Mouse (Mus musculus) heart, embryonic 14.5 days (tissue): ENCODE measurements around the gene Ifit1bl1. TPM values are rescaled to one million over a fixed set of nuclear protein-coding genes. Genes with fewer than 3 reads are reported as not detected.
"Not testable (repeated sequence)": the region's sequence is repeated elsewhere in the genome, so short reads cannot be mapped to it uniquely, and the experiment has no call there.

ENCODE experiments used
- ATAC-seq: fragments of 200-750 bp; cut with Nextera tagmentation; 2 replicates; pipeline ENCODE4 v1.8.0; 2017; ENCODE audit warnings: low read depth, moderate TSS enrichment; ENCODE audit not compliant: insufficient number of reproducible peaks, insufficient read depth, low FRiP score
- H3K27ac ChIP-seq, 2 experiments: fragments of 200-500 bp in 1 of 2; fragments of 300-500 bp in 1 of 2; sonication (generic) in 1 of 2; replicated peaks in 1 of 2; 2 replicates each; pipeline ENCODE4 v1.5.1; 2012 to 2014; ENCODE audit warnings: low read depth in 2 of 2, low read length in 2 of 2, control low read depth in 1 of 2, mild to moderate bottlenecking in 1 of 2, mixed read lengths in 1 of 2; ENCODE audit not compliant: control insufficient read depth in 1 of 2, insufficient read depth in 1 of 2
- H3K27me3 ChIP-seq: fragments of 300-500 bp; sonication (generic); 2 replicates; pipeline ENCODE4 v1.6.1; 2014; ENCODE audit warnings: mild to moderate bottlenecking, low read length, control low read depth; ENCODE audit not compliant: control insufficient read depth, insufficient read depth
- H3K36me3 ChIP-seq: fragments of 300-500 bp; sonication (generic); 2 replicates; pipeline ENCODE4 v1.6.1; 2014; ENCODE audit warnings: mild to moderate bottlenecking, control low read depth, low read length, mixed read lengths; ENCODE audit not compliant: control insufficient read depth, insufficient read depth
- H3K4me1 ChIP-seq, 2 experiments: fragments of 200-500 bp in 1 of 2; fragments of 300-500 bp in 1 of 2; sonication (generic) in 1 of 2; 2 replicates each; pipeline ENCODE4 v1.6.1; 2012 to 2014; ENCODE audit warnings: low read length in 2 of 2, control low read depth in 1 of 2, mixed read lengths in 1 of 2; ENCODE audit not compliant: control insufficient read depth in 2 of 2, insufficient read depth in 2 of 2
- H3K4me2 ChIP-seq: fragments of 300-500 bp; sonication (generic); 2 replicates; pipeline ENCODE4 v1.6.1; 2014; ENCODE audit warnings: mild to moderate bottlenecking, low read length
- H3K4me3 ChIP-seq, 2 experiments: fragments of 200-500 bp in 1 of 2; fragments of 300-500 bp in 1 of 2; sonication (generic) in 1 of 2; 2 replicates each; pipeline ENCODE4 v1.5.1; 2012 to 2014; ENCODE audit warnings: low read length in 2 of 2, mild to moderate bottlenecking in 2 of 2, control low read depth in 1 of 2, low read depth in 1 of 2, moderate library complexity in 1 of 2; ENCODE audit not compliant: control insufficient read depth in 1 of 2, insufficient read depth in 1 of 2
- H3K9ac ChIP-seq: fragments of 300-500 bp; sonication (generic); 2 replicates; pipeline ENCODE4 v1.6.1; 2014; ENCODE audit warnings: mild to moderate bottlenecking, low read length
- H3K9me3 ChIP-seq: fragments of 300-500 bp; sonication (generic); 2 replicates; pipeline ENCODE4 v1.6.1; 2016; ENCODE audit warnings: low read length, control low read depth; ENCODE audit not compliant: control insufficient read depth
- WGBS: fragments of 180-500 bp; shearing (Covaris S2); extraction: QIAGEN DNeasy Blood & Tissue Kit; methylation state at CpG from one replicate; pipeline ENCODE4 v1.1.7; 2014; 5-methylcytosine and 5-hydroxymethylcytosine counted together
- polyA plus RNA-seq: library from polyadenylated mRNA; unstranded; fragments of >200 nt; fragmentation: Nextera tagmentation; extraction: Ambion mirVana; gene quantifications from 2 replicates; pipeline ENCODE4 v1.2.1, GENCODE M21; 2014

Gene Ifit1bl1
- polyA plus RNA-seq, 1 experiment from 2014 or later = 2.3 TPM

GRCm38 (mm10) chr19:34631487-34631886, 29.7 kb upstream of the Ifit1bl1 start:
- Histone ChIP-seq H3K36me3 (no peaks in the 10 kb centered on the region), H3K27ac (no peak overlapping the region), H3K4me2 (no peak overlapping the region), H3K27me3 (no peaks in the 10 kb centered on the region), H3K9ac (no peak overlapping the region), H3K9me3 (no peaks in the 10 kb centered on the region), H3K4me1 (no peaks in the 10 kb centered on the region), H3K4me3 (no peak overlapping the region)
- ATAC-seq = no peak

DNA sequence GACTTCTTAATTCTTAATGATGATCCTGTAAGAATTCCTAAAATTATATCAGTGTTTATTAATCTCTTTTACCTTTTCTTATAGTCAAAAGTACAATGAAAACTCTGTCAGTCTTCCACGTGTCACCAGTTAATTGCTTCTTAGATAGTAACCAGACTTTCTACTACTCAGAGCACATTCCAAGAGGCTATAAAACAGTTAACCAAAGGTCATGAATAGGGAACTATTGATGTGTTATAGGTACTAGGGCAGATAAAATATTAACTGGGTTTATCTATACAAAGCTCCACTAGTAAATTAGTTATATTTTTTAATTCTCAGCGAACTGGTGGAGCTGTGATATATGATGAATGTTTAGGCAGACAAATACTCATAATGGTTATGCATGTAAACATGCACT, 25.7 kb upstream of the Ifit1bl1 start:
- H3K4me2 ChIP-seq = no peak overlapping the region
- ATAC-seq = no peak
- H3K27me3 ChIP-seq = no peaks in the 10 kb centered on the region

GRCm38 (mm10) chr19:34624663-34625062, 22.9 kb upstream of the Ifit1bl1 start:
- no peak overlapping the region for H3K27ac ChIP-seq
- H3K4me3 ChIP-seq = no peak overlapping the region
- no peaks in the 10 kb centered on the region for H3K9me3 ChIP-seq
- no peaks in the 10 kb centered on the region for H3K4me1 ChIP-seq
- no peak for ATAC-seq
- no peak overlapping the region for H3K9ac ChIP-seq
- no peaks in the 10 kb centered on the region for H3K27me3 ChIP-seq
- WGBS = 74% methylated on average over 4 of the region's 4 CpGs
- H3K4me2 ChIP-seq = no peak overlapping the region
- no peaks in the 10 kb centered on the region for H3K36me3 ChIP-seq

More for the DNA sequence above, 25.7 kb upstream of the Ifit1bl1 start:
- H3K4me3 ChIP-seq = no peak overlapping the region
- no peaks in the 10 kb centered on the region for H3K9me3 ChIP-seq
- no peak overlapping the region for H3K9ac ChIP-seq
- no peaks in the 10 kb centered on the region for H3K4me1 ChIP-seq
- WGBS = 55% methylated on average over 2 of the region's 2 CpGs
- no peak overlapping the region for H3K27ac ChIP-seq
- no peaks in the 10 kb centered on the region for H3K36me3 ChIP-seq

- Histone ChIP-seq H3K27me3 (no peaks in the 10 kb centered on the region), H3K9me3 (no peaks in the 10 kb centered on the region), H3K4me1 (no peaks in the 10 kb centered on the region), H3K36me3 (no peaks in the 10 kb centered on the region), H3K4me2 (no peak overlapping the region), H3K27ac (no peak overlapping the region), H3K9ac (no peak overlapping the region), H3K4me3 (no peak overlapping the region)
- WGBS = 86% methylated on average over 6 of the region's 6 CpGs
- no peak for ATAC-seq
These were observed 22.0 kb upstream of the Ifit1bl1 start for GRCm38 (mm10) chr19:34623781-34624180.

DNA sequence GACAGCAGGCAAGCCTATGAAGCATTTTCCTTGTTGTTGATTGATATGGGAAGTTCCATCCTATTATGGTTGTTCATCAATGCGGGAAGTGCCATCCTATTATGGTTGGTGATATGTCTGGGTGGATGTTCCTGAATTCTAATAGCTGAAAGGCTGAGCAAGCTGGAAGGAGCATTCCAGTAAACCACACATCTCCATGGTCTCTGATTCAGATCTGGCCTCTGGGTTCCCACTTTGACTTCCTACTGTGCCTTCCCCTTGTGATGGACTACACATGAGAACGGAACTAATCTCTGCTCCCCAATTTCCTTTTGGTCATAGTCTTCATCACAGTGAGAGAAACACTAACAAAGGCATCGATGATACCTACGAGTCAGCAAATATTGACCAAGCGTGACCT, 19.1 kb upstream of the Ifit1bl1 start:
- no peak for ATAC-seq
- Histone ChIP-seq H3K4me3 (no peak overlapping the region), H3K4me1 (no peaks in the 10 kb centered on the region), H3K4me2 (no peak overlapping the region), H3K27me3 (no peaks in the 10 kb centered on the region), H3K9me3 (no peaks in the 10 kb centered on the region), H3K36me3 (no peaks in the 10 kb centered on the region), H3K27ac (no peak overlapping the region), H3K9ac (no peak overlapping the region)
- 86% methylated on average over 5 of the region's 5 CpGs for WGBS

- not testable (repeated sequence) for H3K9me3 ChIP-seq, H3K36me3 ChIP-seq, H3K9ac ChIP-seq, H3K4me1 ChIP-seq, ATAC-seq, H3K4me3 ChIP-seq, H3K27me3 ChIP-seq, H3K27ac ChIP-seq, H3K4me2 ChIP-seq
- 52% methylated on average over 5 of the region's 11 CpGs for WGBS
These were observed 10.7 kb upstream of the Ifit1bl1 start for GRCm38 (mm10) chr19:34612243-34613001.

DNA sequence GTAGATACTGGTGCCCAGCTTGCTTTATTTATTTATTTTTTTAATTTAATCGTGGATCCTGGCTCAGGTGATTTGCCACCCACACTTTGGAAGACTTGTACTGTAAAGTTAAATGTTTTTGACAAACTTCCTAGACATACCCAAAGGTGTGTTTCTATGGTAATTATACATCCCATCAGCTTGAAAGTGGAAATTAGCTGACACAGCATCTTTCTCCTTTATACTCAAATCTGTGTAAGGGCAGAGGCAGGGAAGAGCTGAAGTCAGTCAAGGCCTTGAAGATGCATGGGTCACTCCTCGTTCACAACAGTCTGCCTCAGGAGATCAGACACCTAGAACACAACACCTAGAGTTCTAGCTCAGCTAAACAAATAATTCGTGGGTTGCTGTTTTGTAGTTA, 8.4 kb upstream of the Ifit1bl1 start:
- not testable (repeated sequence) for H3K4me2 ChIP-seq, H3K9ac ChIP-seq, H3K27me3 ChIP-seq, H3K9me3 ChIP-seq, H3K4me1 ChIP-seq, H3K27ac ChIP-seq, H3K4me3 ChIP-seq, H3K36me3 ChIP-seq, ATAC-seq
- 66% methylated on average over 3 of the region's 3 CpGs for WGBS
